Mouse (Mus musculus) layer of hippocampus, postnatal 14 days (tissue): Measurements from ENCODE around the gene Myo15b. TPM values are rescaled to one million over a fixed set of nuclear protein-coding genes. Genes with fewer than 3 reads are reported as not detected.

Source experiments
- DNase-seq, 2 experiments: peaks; one replicate each; pipeline ENCODE4 v3.0.0; 2021 to 2022; ENCODE audit warnings: low spot score in 2 of 2, mixed read lengths in 1 of 2
- total RNA-seq, 2 experiments: library from RNA; stranded (reverse); gene quantifications; 2 replicates each; pipeline ENCODE4 v1.2.3; 2021

Myo15b gene
- total RNA-seq, 2 experiments from 2014 or later: 0.35 to 0.36 TPM

DNA sequence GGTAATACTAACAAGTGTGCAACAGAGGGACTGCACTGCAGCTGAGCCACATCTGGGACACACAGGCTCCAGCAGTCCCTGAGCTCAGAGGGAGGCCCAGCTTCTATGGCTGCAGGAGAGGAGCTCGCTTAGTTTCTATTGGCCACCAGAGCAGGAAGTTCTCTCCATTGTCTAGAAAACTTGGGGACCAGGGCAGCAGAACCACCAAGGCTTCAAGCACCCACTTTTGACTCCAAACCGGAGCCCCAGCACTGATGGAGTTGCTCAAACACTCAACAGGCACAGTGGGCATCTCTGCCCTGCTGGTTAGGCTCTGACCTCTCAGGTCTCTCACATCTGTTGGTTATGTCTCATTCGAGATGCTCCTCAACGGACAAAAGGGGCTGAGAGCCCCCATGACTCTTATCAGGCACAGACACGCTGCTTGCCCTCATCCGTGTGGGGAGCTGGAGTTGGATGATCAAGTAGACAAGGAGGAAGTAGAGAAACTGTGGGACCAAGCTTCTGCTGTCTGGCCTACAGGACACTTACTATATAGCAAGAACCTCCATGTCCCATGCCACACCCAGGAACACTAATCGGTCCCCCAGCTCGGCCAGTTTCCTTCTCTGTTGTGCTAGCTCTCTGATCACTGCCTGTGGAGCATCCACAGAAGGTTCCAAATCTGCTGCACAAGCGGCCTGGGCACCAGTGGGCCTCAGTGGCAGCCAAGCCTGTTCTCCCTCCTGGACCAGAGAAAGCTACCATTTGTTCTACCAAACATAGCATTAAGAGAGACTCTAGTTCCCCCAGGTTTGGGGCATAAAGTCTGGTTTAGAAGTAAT lies 43.3 kb downstream of the Myo15b start:
- DNase-seq: no peak

GRCm38 (mm10) chr11:115902177-115902576 lies 44.0 kb downstream of the Myo15b start:
- no peak for DNase-seq

DNA sequence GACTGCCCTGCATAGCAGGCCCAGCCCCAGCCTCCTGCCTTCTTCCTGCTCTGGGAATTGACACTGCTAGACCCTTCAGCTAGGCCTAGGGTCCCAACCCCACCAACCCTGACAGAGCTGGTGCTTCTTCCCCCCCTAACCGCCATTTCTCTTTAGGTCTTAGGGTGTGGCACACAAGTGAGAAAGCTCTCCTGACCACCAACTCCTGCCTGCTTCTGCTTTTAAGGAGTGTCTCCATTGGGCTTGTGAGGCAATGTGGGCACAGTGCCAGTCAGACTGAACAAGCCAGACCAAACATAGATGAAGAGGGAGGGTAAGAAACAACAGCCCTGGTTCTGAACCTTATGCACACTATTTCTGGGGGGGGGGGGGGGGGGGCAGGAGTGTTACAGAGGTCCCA lies 44.6 kb downstream of the Myo15b start:
- no peak for DNase-seq

DNA sequence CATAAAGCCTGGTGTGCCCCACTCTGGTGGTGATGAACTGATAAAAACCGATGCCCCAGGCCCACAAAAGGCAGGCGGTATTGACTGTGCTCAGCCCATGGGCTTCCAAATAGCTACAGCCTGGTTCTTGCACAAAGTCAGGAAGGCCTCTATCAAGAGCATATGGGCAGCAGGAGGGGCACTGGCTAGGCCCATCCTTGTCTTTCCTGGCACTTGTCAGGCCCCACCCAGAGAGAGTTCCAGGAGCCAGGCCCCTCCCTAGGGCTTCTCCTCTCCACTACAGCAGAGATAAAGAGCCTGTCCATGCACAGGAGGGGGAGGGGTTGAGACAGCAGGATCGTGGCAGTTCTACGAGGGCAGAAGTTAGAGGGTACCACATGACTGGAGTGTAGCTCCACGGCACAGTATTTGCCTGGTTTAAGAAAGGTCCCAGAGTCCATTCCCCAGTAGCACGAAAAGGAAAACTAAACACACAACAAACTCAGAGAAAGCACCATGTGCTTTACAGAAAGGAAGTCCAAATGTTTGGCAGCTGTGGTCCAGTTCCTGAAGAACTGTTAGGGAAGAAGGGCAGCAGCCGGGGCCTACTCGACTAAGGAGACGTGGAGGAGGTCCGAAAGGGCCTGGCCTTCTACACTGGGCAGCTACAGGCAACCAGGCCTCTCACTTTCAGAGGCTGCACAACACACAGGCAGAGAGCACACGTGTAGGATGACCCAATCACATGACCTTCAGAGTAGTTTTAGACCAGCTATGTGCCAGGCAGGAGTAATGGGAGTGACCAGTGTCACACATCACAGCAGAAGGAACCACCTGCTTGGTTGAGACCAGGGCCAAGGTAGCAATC lies 45.4 kb downstream of the Myo15b start:
- DNase-seq: no peak

DNA sequence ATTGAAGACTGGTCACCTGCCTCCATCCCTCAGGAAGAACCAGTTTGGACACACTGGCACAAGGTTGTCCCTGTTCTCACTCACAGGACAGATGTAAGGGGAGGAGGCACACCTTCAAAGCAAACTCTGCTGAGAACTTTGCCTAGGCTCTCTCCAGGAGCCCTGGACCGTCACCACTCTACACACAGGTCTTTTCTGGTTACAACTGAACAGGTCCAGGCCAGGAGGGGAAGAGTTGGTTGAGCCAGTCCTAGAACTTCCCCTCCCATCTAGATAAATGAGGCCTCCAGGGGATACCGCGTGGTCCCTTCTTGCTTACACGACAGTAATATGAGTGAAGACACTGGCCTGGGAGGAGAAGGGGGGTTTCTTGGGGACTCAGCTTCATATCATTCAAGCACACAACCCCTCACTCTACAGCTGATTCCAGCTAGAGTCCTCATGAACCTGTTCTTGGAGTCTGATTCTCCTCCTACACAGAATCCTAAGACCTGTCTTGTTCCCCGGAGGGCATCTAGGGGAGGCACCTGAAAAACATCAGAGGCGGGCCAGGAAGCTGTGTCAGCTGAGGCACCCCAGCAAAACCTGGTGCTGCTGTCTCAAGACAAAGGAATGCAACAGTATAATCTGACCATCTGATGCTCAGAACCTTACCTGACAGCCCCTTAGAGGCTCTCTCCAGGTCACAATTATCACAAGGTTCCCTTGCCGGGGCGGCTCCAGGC lies 46.2 kb downstream of the Myo15b start:
- DNase-seq: no peak

DNA sequence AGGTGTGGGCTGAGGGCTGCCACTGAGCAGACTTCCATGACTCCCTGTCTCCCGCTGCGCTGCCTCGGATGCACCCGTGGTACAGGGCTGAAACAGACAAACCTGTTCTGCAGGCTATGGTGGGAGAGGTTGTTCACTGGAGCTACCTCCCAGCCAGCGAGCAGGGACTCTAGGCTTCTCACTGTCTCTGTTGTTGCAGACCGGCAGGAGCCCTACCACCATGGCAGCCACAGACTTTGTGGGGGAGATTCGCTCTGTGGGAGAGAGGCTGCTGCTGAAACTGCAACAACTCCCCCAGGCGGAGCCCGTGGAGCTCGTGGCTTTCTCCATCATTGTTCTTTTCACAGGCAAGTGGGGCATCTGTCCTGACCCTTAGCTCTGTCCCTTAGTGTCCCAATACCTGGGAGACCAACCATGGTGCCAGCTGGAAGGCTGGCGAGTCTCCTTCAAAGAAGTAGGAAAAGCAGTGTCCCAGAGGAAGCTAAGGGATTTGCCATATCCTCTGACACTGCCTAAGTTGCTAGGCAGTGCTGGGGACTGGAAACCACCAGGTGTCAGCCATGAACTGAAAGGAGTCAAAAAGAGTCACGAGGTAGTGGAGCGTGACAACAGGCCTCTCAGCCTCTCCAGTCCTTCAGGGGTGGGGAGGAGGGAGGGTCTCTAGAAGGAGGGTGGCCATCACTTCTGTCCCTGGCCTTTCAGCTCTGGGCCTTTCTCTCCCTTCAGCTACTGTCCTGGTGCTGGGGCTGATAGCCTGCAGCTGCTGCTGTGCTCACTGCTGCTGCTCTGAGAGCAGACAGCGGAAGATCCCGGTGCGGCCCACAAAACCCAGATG lies 47.0 kb downstream of the Myo15b start:
- DNase-seq: peak; percentile 36 to 43

DNA sequence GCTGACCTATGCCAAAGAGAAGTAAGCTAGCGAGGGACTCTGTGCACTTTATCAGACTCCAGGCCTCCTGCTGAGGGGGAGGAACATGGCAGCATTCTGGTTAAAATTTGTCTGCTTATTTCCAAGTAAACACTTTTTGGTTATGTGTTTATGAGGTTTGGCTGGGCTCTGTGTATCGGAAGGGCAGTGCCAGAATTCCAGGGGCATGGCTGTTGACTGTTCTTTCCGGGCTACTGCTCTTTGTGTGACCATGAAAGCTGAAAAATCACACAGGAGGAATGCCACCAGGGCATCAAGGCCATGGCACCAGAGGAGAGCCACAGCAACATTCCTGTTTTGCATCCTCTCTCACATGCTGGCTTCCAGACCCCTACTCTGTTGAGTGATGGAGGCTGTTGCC lies 47.9 kb downstream of the Myo15b start:
- no peak for DNase-seq

DNA sequence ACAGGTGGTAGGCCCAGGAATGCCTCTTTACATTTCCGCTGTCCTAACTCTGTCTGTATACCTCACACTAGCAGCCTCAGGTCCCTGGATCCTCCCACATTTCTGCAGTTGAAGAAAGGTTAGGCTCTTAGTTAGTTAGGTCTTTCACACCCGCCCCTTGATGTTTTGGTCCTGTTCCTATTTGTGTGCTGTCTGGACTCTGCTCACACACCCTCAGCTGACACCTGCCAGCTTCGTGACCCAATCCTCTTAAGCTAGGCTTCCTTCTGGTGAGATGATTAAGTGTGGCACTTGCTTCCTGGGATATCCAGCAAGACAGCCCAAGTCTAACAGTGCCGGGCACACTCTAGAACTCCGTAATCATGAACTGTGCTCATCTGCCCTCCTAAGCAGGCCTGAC lies 48.3 kb downstream of the Myo15b start:
- no peak for DNase-seq

GRCm38 (mm10) chr11:115911134-115911561 lies 52.9 kb downstream of the Myo15b start:
- no peak for DNase-seq

- no peak for DNase-seq
Observed at GRCm38 (mm10) chr11:115911632-115912376, 53.6 kb downstream of the Myo15b start, which contains the start of gene Smim6. Gene Smim6, plus strand, starts transcription at chr11:115912017.

- DNase-seq: no peak
Observed at GRCm38 (mm10) chr11:115916579-115916978, 58.4 kb downstream of the Myo15b start.

DNA sequence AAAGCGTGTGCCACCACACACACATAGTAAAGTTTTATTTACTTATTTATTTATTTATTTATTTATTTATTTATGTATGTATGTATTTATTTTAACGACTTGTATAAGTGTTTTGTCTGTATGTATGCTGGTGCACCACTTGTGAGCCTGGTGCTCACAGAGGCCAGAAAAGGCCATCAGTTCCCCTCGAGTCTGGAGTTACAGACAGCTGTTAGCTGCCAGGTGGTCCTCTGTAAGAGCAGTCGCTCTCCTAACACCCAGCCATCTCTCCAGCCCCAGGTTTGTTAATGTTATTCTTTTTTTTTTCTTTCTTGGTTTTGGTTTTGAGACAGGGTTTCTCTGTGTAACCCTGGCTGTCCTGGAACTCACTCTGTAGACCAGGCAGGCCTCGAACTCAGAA lies 60.4 kb downstream of the Myo15b start:
- DNase-seq: no peak

DNA sequence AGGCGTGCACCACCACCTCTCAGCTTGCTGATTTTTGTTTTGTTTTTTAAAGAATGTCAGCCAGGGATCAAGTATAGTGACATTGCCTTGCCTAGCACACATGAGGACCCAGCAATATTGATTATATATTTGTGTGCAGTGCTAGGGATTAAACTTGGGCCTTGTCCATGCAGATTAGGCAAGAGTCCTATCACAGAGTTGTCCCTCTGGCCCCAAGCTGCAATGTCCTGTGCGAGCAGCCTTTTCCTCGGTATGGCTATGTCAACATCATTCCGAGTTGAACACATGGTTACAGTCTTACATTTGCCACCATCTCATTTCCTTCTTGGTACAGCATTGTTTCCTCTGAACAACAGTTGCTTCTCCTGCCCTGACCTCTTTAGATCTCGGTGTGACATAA lies 60.9 kb downstream of the Myo15b start:
- DNase-seq: no peak

DNA sequence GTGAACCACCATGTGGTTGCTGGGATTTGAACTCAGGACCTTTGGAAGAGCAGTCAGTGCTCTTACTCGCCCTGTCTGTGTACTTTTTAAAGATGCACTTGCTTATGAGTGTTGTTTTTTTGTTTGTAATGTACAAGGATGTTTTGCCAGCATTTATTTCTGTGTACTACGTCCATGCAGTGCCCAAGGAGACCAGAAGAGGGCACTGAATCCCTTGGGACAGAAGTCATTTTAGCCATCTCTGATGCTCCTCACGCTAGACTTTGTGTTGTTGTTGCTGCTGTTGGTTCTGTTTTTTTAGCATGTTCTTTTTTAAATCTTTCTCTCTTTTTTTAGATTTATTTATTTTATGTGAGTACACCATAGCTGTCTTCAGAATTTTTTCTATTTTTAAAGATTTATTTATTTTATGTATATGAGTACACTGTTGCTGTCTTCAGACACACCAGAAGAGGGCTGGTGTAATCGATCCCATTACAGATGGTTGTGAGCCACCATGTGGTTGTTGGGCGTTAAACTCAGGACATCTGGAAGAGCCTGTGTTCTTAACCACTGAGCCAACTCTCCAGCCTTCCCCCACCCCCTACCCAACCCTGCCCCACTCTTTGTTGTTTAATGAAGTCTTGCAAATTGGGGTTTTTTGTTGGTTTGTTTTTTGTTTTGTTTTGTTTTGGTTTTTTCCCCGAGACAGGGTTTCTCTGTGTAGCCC lies 62.1 kb downstream of the Myo15b start:
- DNase-seq: peak in 1 of 2 experiments; percentile 28

- no peak for DNase-seq
Observed at GRCm38 (mm10) chr11:115921986-115922385, 63.8 kb downstream of the Myo15b start.

DNA sequence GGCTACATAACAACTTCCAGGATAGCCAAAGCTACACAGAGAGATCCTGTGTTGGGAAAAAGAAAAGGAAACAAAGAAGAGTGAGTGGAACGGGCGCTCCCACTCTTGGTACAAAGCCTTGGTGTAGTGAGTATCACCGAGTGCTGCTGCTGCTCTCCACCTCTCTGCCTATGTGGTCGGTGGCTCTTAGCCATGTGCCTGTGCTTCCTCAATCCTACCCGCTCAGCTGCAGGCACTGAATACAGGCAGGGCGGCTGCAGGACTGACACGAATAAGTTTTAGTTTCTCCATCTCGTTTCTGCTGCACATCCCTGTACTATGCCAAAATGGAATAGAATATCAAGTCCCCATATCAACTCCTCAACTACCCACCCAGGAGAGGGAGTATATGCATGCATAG lies 70.8 kb downstream of the Myo15b start:
- DNase-seq: no peak

- no peak for DNase-seq
Observed at GRCm38 (mm10) chr11:115929818-115930217, 71.6 kb downstream of the Myo15b start.

DNA sequence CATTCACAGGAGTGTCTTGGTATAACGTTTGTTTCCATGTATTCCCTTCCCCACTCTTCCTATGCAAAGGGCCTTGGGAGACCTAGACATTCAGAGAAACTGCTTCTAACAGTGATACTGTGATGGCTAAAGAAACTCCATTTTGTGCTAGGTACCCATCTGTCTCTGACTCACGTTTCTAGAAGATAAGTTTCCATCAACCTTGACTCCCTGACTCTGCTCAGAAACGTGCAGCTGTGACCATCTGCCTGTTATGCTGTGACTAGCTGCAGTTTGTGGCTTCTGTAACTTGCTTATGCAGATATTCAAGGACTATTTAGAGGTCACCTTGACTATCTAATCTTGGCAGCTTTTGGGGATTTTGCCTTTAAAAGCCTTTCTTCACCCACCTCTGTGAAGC lies 73.0 kb downstream of the Myo15b start:
- no peak for DNase-seq

DNA sequence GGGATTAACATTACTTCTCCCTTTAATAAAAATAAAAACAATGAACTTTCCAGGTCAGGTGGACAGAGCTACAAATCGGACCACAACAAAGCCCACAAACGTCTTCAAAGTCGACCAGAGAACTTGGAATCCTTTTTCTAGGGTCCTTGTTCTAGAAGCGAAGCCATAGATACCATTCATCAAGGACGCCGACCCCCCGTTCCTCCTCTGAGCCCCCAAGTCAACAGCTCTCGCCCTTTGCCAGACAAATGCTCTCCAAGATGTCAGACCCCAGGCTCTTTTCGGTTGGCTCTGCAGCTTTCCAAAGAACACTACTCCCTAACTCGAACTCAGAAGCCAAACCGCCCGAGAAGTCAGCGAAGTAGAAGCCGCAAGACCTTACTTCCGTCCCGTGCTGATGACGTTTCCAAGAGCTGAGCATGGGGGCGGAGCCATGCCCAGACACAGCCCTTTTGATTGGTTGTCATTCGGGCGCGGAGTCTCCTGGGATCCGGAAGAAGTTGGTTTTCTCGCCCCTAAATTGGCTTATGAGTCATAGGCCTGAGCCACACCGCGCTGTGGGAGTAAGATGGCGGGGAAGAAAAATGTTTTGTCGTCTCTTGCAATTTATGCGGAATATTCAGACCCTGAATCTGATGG lies 75.0 kb downstream of the Myo15b start, which contains the start of the genes Sap30bp and Recql5:
Gene Sap30bp, plus strand, starts transcription at position 175 of the 639 bp plus-strand sequence.
Gene Recql5, minus strand, starts transcription at position 370 of the 639 bp plus-strand sequence.
- DNase-seq: peak; percentile 96 to 99
